Mouse (Mus musculus) bone marrow, adult 2 months (tissue): ENCODE results near the gene Naxd. TPM values are rescaled to one million over a fixed set of nuclear protein-coding genes. Genes with fewer than 3 reads are reported as not detected.

ENCODE experiments used
- H3K27ac ChIP-seq: fragments of 200-500 bp; 2 replicates; pipeline ENCODE4 v1.5.1; 2012; ENCODE audit warnings: low read depth, mild to moderate bottlenecking, control low read depth, inconsistent platforms, low read length; ENCODE audit not compliant: control insufficient read depth, poor library complexity, insufficient read depth
- H3K4me1 ChIP-seq: fragments of 200-500 bp; 2 replicates; pipeline ENCODE4 v1.6.1; 2011; ENCODE audit warnings: low read length; ENCODE audit not compliant: control insufficient read depth, insufficient read depth
- H3K4me3 ChIP-seq: fragments of 200-500 bp; replicated peaks from 2 replicates; pipeline ENCODE3; 2011; ENCODE audit warnings: mild to moderate bottlenecking, low read depth, low read length, control low read depth; ENCODE audit not compliant: control insufficient read depth
- CTCF ChIP-seq: fragments of 200-500 bp; IDR thresholded peaks from 2 replicates; pipeline ENCODE4 v1.5.1; 2011; ENCODE audit warnings: low read length, control low read depth; ENCODE audit not compliant: control insufficient read depth, insufficient read depth
- POLR2A ChIP-seq: fragments of 200-500 bp; IDR thresholded peaks from 2 replicates; pipeline ENCODE4 v1.6.1; 2011; ENCODE audit warnings: low read depth, mild to moderate bottlenecking, control low read depth, low read length, borderline replicate concordance; ENCODE audit not compliant: control insufficient read depth
- WGBS: fragments of 180-500 bp; shearing (Covaris S2); methylation state at CpG from one replicate; pipeline ENCODE4 v1.1.7; 2018; 5-methylcytosine and 5-hydroxymethylcytosine counted together
- polyA plus RNA-seq: library from polyadenylated mRNA; stranded (reverse); fragments of >200 nt; gene quantifications from 2 replicates; pipeline ENCODE4 v1.2.4, GENCODE M21; 2011; ENCODE audit warnings: low replicate concordance; ENCODE audit not compliant: missing spikeins, insufficient read depth, insufficient read length

Naxd gene
- 32.5 and 74.0 TPM in 2 replicates for polyA plus RNA-seq

- H3K4me1 ChIP-seq = no peaks in the 10 kb centered on the region; the same call in 1 of the 2 replicates
- 3% methylated on average over 73 of the region's 73 CpGs for WGBS
- TF ChIP-seq CTCF (no peak), POLR2A (peak; percentile 74; the same call in 1 of the 2 replicates)
- H3K4me3 ChIP-seq = peak within 1 kb of the TSS; percentile 86
- peak within 1 kb of the TSS; percentile 61 for H3K27ac ChIP-seq
These were observed at the start of gene Naxd for GRCm38 (mm10) chr8:11497017-11497990. Naxd (plus strand) TSS chr8:11497506.

GRCm38 (mm10) chr8:11447910-11448570 is 49.3 kb upstream of the Naxd start:
- Histone ChIP-seq H3K27ac (no peak overlapping the region), H3K4me3 (no peak overlapping the region), H3K4me1 (peaks cover 10% of the 10 kb centered on the region)
- 89% methylated on average over 23 of the region's 23 CpGs for WGBS
- TF ChIP-seq CTCF = no peak
- TF ChIP-seq POLR2A = no peak

- no peak overlapping the region for H3K4me3 ChIP-seq
- TF ChIP-seq POLR2A (no peak), CTCF (peak; percentile 44)
- H3K4me1 ChIP-seq = peaks cover 10% of the 10 kb centered on the region
- no peak overlapping the region for H3K27ac ChIP-seq
- 32% methylated on average over 8 of the region's 8 CpGs for WGBS
These were observed 46.9 kb upstream of the Naxd start for GRCm38 (mm10) chr8:11450184-11451113.

- H3K4me1 ChIP-seq = peaks cover 10% of the 10 kb centered on the region
- no peak for TF ChIP-seq CTCF
- no peak for TF ChIP-seq POLR2A
- H3K4me3 ChIP-seq = no peak overlapping the region
- 67% methylated on average over 1 of the region's 1 CpGs for WGBS
- peak overlapping the region; percentile 61; the same call in 1 of the 2 replicates for H3K27ac ChIP-seq
These were observed 45.2 kb upstream of the Naxd start for GRCm38 (mm10) chr8:11452152-11452551.

GRCm38 (mm10) chr8:11452559-11452958 is 44.7 kb upstream of the Naxd start:
- no peak for TF ChIP-seq CTCF
- TF ChIP-seq POLR2A = no peak
- H3K27ac ChIP-seq = peak overlapping the region; percentile 84
- peaks cover 10% of the 10 kb centered on the region for H3K4me1 ChIP-seq
- no peak overlapping the region for H3K4me3 ChIP-seq
- WGBS = 0% methylated on average over 3 of the region's 3 CpGs

- 4% methylated on average over 4 of the region's 4 CpGs for WGBS
- TF ChIP-seq POLR2A (no peak), CTCF (no peak)
- no peak overlapping the region for H3K4me3 ChIP-seq
- H3K27ac ChIP-seq = peak overlapping the region; percentile 84
- H3K4me1 ChIP-seq = peaks cover 10% of the 10 kb centered on the region
These were observed 44.3 kb upstream of the Naxd start for GRCm38 (mm10) chr8:11452974-11453373.

GRCm38 (mm10) chr8:11454228-11454627 is 43.1 kb upstream of the Naxd start:
- 89% methylated on average over 12 of the region's 12 CpGs for WGBS
- TF ChIP-seq POLR2A (no peak), CTCF (no peak)

GRCm38 (mm10) chr8:11457278-11457677 is 40.0 kb upstream of the Naxd start:
- WGBS = 85% methylated on average over 3 of the region's 3 CpGs
- Histone ChIP-seq H3K4me1 (peaks cover 5% of the 10 kb centered on the region; the same call in 1 of the 2 replicates), H3K27ac (no peak overlapping the region), H3K4me3 (no peak overlapping the region)
- TF ChIP-seq CTCF = no peak
- TF ChIP-seq POLR2A = no peak

More at GRCm38 (mm10) chr8:11454228-11454627, 43.1 kb upstream of the Naxd start:
- Histone ChIP-seq H3K4me1 (peaks cover 10% of the 10 kb centered on the region), H3K4me3 (no peak overlapping the region), H3K27ac (no peak overlapping the region)
